Mouse (Mus musculus): Measurements from ENCODE around the gene Rgs7. TPM values are rescaled to one million over a fixed set of nuclear protein-coding genes. Genes with fewer than 3 reads are reported as not detected.

Gene Rgs7
- polyA plus RNA-seq, 1 experiment from 2014 or later, result 0.39 TPM

- Histone ChIP-seq H3K4me2 (ENCODE audit: low read depth, low read length) (no peak overlapping the region), H3K4me1 (replicated peaks; ENCODE audit: control insufficient read depth, insufficient read depth, low read length) (no peaks in the 10 kb centered on the region), H3K9ac (ENCODE audit: low read length) (no peak overlapping the region), H3K27ac (ENCODE audit: low read length) (no peak overlapping the region), H3K4me3 (ENCODE audit: low read length) (no peak overlapping the region), H3K9me3 (ENCODE audit: control insufficient read depth, low read length) (no peaks in the 10 kb centered on the region), H3K36me3 (ENCODE audit: control insufficient read depth, insufficient read depth, low read length) (no peaks in the 10 kb centered on the region), H3K27me3 (ENCODE audit: control insufficient read depth, insufficient read depth, low read depth, low read length) (no peaks in the 10 kb centered on the region)
- 81% methylated on average over 1 of the region's 1 CpGs for WGBS
- no peak for ATAC-seq (ENCODE audit: low read depth)
Measured at GRCm38 (mm10) chr1:175346162-175346561, 146.1 kb downstream of the Rgs7 start.

- Histone ChIP-seq H3K4me1 (replicated peaks; ENCODE audit: control insufficient read depth, insufficient read depth, low read length) (no peaks in the 10 kb centered on the region), H3K9ac (ENCODE audit: low read length) (no peak overlapping the region), H3K36me3 (ENCODE audit: control insufficient read depth, insufficient read depth, low read length) (no peaks in the 10 kb centered on the region), H3K27me3 (ENCODE audit: control insufficient read depth, insufficient read depth, low read depth, low read length) (no peaks in the 10 kb centered on the region), H3K4me3 (ENCODE audit: low read length) (no peak overlapping the region), H3K27ac (ENCODE audit: low read length) (no peak overlapping the region), H3K4me2 (ENCODE audit: low read depth, low read length) (no peak overlapping the region), H3K9me3 (ENCODE audit: control insufficient read depth, low read length) (no peaks in the 10 kb centered on the region)
- WGBS, result 64% methylated on average over 4 of the region's 4 CpGs
- no peak for ATAC-seq (ENCODE audit: low read depth)
Measured at GRCm38 (mm10) chr1:175336191-175336590, 156.1 kb downstream of the Rgs7 start.

- Histone ChIP-seq H3K9ac (ENCODE audit: low read length) (no peak overlapping the region), H3K27me3 (ENCODE audit: control insufficient read depth, insufficient read depth, low read depth, low read length) (no peaks in the 10 kb centered on the region), H3K4me2 (ENCODE audit: low read depth, low read length) (no peak overlapping the region), H3K9me3 (ENCODE audit: control insufficient read depth, low read length) (no peaks in the 10 kb centered on the region), H3K4me1 (replicated peaks; ENCODE audit: control insufficient read depth, insufficient read depth, low read length) (no peaks in the 10 kb centered on the region), H3K36me3 (ENCODE audit: control insufficient read depth, insufficient read depth, low read length) (no peaks in the 10 kb centered on the region), H3K27ac (ENCODE audit: low read length) (no peak overlapping the region), H3K4me3 (ENCODE audit: low read length) (no peak overlapping the region)
- no peak for ATAC-seq (ENCODE audit: low read depth)
- WGBS, result 55% methylated on average over 9 of the region's 9 CpGs
Measured at GRCm38 (mm10) chr1:175333041-175333854, 159.1 kb downstream of the Rgs7 start.

- Histone ChIP-seq H3K9ac (ENCODE audit: low read length) (no peak overlapping the region), H3K4me2 (ENCODE audit: low read depth, low read length) (no peak overlapping the region), H3K36me3 (ENCODE audit: control insufficient read depth, insufficient read depth, low read length) (no peaks in the 10 kb centered on the region), H3K4me3 (ENCODE audit: low read length) (no peak overlapping the region), H3K4me1 (replicated peaks; ENCODE audit: control insufficient read depth, insufficient read depth, low read length) (no peaks in the 10 kb centered on the region), H3K27ac (ENCODE audit: low read length) (no peak overlapping the region), H3K27me3 (ENCODE audit: control insufficient read depth, insufficient read depth, low read depth, low read length) (no peaks in the 10 kb centered on the region), H3K9me3 (ENCODE audit: control insufficient read depth, low read length) (no peaks in the 10 kb centered on the region)
- WGBS, result 58% methylated on average over 3 of the region's 3 CpGs
- no peak for ATAC-seq (ENCODE audit: low read depth)
Measured at GRCm38 (mm10) chr1:175329934-175330471, 162.3 kb downstream of the Rgs7 start.

GRCm38 (mm10) chr1:175322781-175323180 lies 169.5 kb downstream of the Rgs7 start:
- no peak overlapping the region for H3K4me2 ChIP-seq (ENCODE audit: low read depth, low read length)
- H3K4me3 ChIP-seq (ENCODE audit: low read length), result no peak overlapping the region
- no peak overlapping the region for H3K27ac ChIP-seq (ENCODE audit: low read length)
- H3K36me3 ChIP-seq (ENCODE audit: control insufficient read depth, insufficient read depth, low read length), result no peaks in the 10 kb centered on the region
- H3K9me3 ChIP-seq (ENCODE audit: control insufficient read depth, low read length), result no peaks in the 10 kb centered on the region
- no peak overlapping the region for H3K9ac ChIP-seq (ENCODE audit: low read length)
- no peak for ATAC-seq (ENCODE audit: low read depth)
- no peaks in the 10 kb centered on the region for H3K4me1 ChIP-seq (replicated peaks; ENCODE audit: control insufficient read depth, insufficient read depth, low read length)
- H3K27me3 ChIP-seq (ENCODE audit: control insufficient read depth, insufficient read depth, low read depth, low read length), result no peaks in the 10 kb centered on the region

GRCm38 (mm10) chr1:175319205-175319604 lies 173.1 kb downstream of the Rgs7 start:
- no peak overlapping the region for H3K27ac ChIP-seq (ENCODE audit: low read length)
- H3K4me1 ChIP-seq (replicated peaks; ENCODE audit: control insufficient read depth, insufficient read depth, low read length), result no peaks in the 10 kb centered on the region
- whole genome bisulfite sequencing, result 80% methylated on average over 9 of the region's 9 CpGs
- no peaks in the 10 kb centered on the region for H3K27me3 ChIP-seq (ENCODE audit: control insufficient read depth, insufficient read depth, low read depth, low read length)
- no peak overlapping the region for H3K4me3 ChIP-seq (ENCODE audit: low read length)
- H3K9ac ChIP-seq (ENCODE audit: low read length), result no peak overlapping the region
- no peaks in the 10 kb centered on the region for H3K36me3 ChIP-seq (ENCODE audit: control insufficient read depth, insufficient read depth, low read length)
- ATAC-seq (ENCODE audit: low read depth), result no peak
- no peaks in the 10 kb centered on the region for H3K9me3 ChIP-seq (ENCODE audit: control insufficient read depth, low read length)
- no peak overlapping the region for H3K4me2 ChIP-seq (ENCODE audit: low read depth, low read length)

- no peaks in the 10 kb centered on the region for H3K36me3 ChIP-seq (ENCODE audit: control insufficient read depth, insufficient read depth, low read length)
Measured at GRCm38 (mm10) chr1:175317264-175317663, 175.0 kb downstream of the Rgs7 start.

GRCm38 (mm10) chr1:175307604-175308003 lies 184.7 kb downstream of the Rgs7 start:
- H3K36me3 ChIP-seq (ENCODE audit: control insufficient read depth, insufficient read depth, low read length), result no peaks in the 10 kb centered on the region
- H3K9me3 ChIP-seq (ENCODE audit: control insufficient read depth, low read length), result no peaks in the 10 kb centered on the region
- H3K4me3 ChIP-seq (ENCODE audit: low read length), result no peak overlapping the region
- no peak for ATAC-seq (ENCODE audit: low read depth)
- 68% methylated on average over 3 of the region's 3 CpGs for WGBS
- no peaks in the 10 kb centered on the region for H3K4me1 ChIP-seq (replicated peaks; ENCODE audit: control insufficient read depth, insufficient read depth, low read length)
- H3K27me3 ChIP-seq (ENCODE audit: control insufficient read depth, insufficient read depth, low read depth, low read length), result no peaks in the 10 kb centered on the region
- H3K4me2 ChIP-seq (ENCODE audit: low read depth, low read length), result no peak overlapping the region
- no peak overlapping the region for H3K27ac ChIP-seq (ENCODE audit: low read length)
- no peak overlapping the region for H3K9ac ChIP-seq (ENCODE audit: low read length)

More at GRCm38 (mm10) chr1:175317264-175317663, 175.0 kb downstream of the Rgs7 start:
- ATAC-seq (ENCODE audit: low read depth), result no peak
- no peak overlapping the region for H3K27ac ChIP-seq (ENCODE audit: low read length)
- no peak overlapping the region for H3K4me3 ChIP-seq (ENCODE audit: low read length)
- H3K4me2 ChIP-seq (ENCODE audit: low read depth, low read length), result no peak overlapping the region
- no peaks in the 10 kb centered on the region for H3K27me3 ChIP-seq (ENCODE audit: control insufficient read depth, insufficient read depth, low read depth, low read length)
- no peaks in the 10 kb centered on the region for H3K9me3 ChIP-seq (ENCODE audit: control insufficient read depth, low read length)
- H3K9ac ChIP-seq (ENCODE audit: low read length), result no peak overlapping the region
- no peaks in the 10 kb centered on the region for H3K4me1 ChIP-seq (replicated peaks; ENCODE audit: control insufficient read depth, insufficient read depth, low read length)
- 11% methylated on average over 1 of the region's 1 CpGs for WGBS

- H3K27me3 ChIP-seq (ENCODE audit: control insufficient read depth, insufficient read depth, low read depth, low read length), result peaks cover 5% of the 10 kb centered on the region; the same call in 1 of the 2 replicates
- H3K27ac ChIP-seq (ENCODE audit: low read length), result no peak overlapping the region
- no peaks in the 10 kb centered on the region for H3K36me3 ChIP-seq (ENCODE audit: control insufficient read depth, insufficient read depth, low read length)
- no peaks in the 10 kb centered on the region for H3K9me3 ChIP-seq (ENCODE audit: control insufficient read depth, low read length)
- 66% methylated on average over 1 of the region's 1 CpGs for WGBS
- H3K4me2 ChIP-seq (ENCODE audit: low read depth, low read length), result no peak overlapping the region
- no peak overlapping the region for H3K9ac ChIP-seq (ENCODE audit: low read length)
- no peak overlapping the region for H3K4me3 ChIP-seq (ENCODE audit: low read length)
- no peak for ATAC-seq (ENCODE audit: low read depth)
- no peaks in the 10 kb centered on the region for H3K4me1 ChIP-seq (replicated peaks; ENCODE audit: control insufficient read depth, insufficient read depth, low read length)
Measured at GRCm38 (mm10) chr1:175300895-175301294, 191.4 kb downstream of the Rgs7 start.

All from lung, embryonic 16.5 days (tissue).